Mouse (Mus musculus) thymus, postnatal 4 days (tissue): ENCODE results near the gene Cpd.
"Not testable (repeated sequence)": the region's sequence is repeated elsewhere in the genome, so short reads cannot be mapped to it uniquely, and the experiment has no call there.

Experiments
- DNase-seq: peaks from one replicate; pipeline ENCODE4 v3.0.0; 2021

Gene Cpd

GRCm38 (mm10) chr11:76846011-76846877, 574 bp downstream of the Cpd start:
- peak; percentile 43 for DNase-seq

GRCm38 (mm10) chr11:76845275-76845980, 1.4 kb downstream of the Cpd start:
- peak; percentile 22 for DNase-seq

GRCm38 (mm10) chr11:76838573-76838972, 8.2 kb downstream of the Cpd start:
- DNase-seq: no peak

- DNase-seq: no peak
Observed at GRCm38 (mm10) chr11:76836317-76836716, 10.5 kb downstream of the Cpd start.

GRCm38 (mm10) chr11:76835868-76836267, 10.9 kb downstream of the Cpd start:
- DNase-seq: no peak

- DNase-seq: no peak
Observed at GRCm38 (mm10) chr11:76834665-76835064, 12.2 kb downstream of the Cpd start.

GRCm38 (mm10) chr11:76824885-76825265, 21.9 kb downstream of the Cpd start:
- no peak for DNase-seq

GRCm38 (mm10) chr11:76824238-76824884, 22.5 kb downstream of the Cpd start:
- DNase-seq: no peak

- DNase-seq: no peak
Observed at GRCm38 (mm10) chr11:76823641-76824040, 23.2 kb downstream of the Cpd start.

- DNase-seq: no peak
Observed at GRCm38 (mm10) chr11:76821353-76821752, 25.5 kb downstream of the Cpd start.

- DNase-seq: no peak
Observed at GRCm38 (mm10) chr11:76817664-76818063, 29.2 kb downstream of the Cpd start.

- peak; percentile 12 for DNase-seq
Observed at GRCm38 (mm10) chr11:76810706-76811495, 35.9 kb downstream of the Cpd start.

GRCm38 (mm10) chr11:76809450-76809849, 37.4 kb downstream of the Cpd start:
- DNase-seq: no peak

GRCm38 (mm10) chr11:76808550-76808949, 38.3 kb downstream of the Cpd start:
- DNase-seq: no peak

GRCm38 (mm10) chr11:76807007-76807679, 39.7 kb downstream of the Cpd start:
- DNase-seq: no peak

GRCm38 (mm10) chr11:76806026-76806425, 40.8 kb downstream of the Cpd start:
- DNase-seq: no peak

- DNase-seq: not testable (repeated sequence)
Observed at GRCm38 (mm10) chr11:76805072-76805471, 41.7 kb downstream of the Cpd start.

- no peak for DNase-seq
Observed at GRCm38 (mm10) chr11:76803266-76803665, 43.6 kb downstream of the Cpd start.

GRCm38 (mm10) chr11:76797236-76797635, 49.6 kb downstream of the Cpd start:
- no peak for DNase-seq

GRCm38 (mm10) chr11:76795326-76795725, 51.5 kb downstream of the Cpd start:
- no peak for DNase-seq

GRCm38 (mm10) chr11:76791331-76791730, 55.5 kb downstream of the Cpd start:
- DNase-seq: no peak

GRCm38 (mm10) chr11:76789252-76789651, 57.6 kb downstream of the Cpd start:
- peak; percentile 62 for DNase-seq
